Mouse (Mus musculus): Measurements from ENCODE around the gene Fga.
A peak's percentile ranks its signal among the peaks of the same experiment; 100 is the strongest.

Gene Fga

GRCm38 (mm10) chr3:83025475-83026301, at the start of gene Fga:
Fga (plus strand) TSS chr3:83026076.
- DNase-seq: no peak

GRCm38 (mm10) chr3:82980818-82981217, 45.1 kb upstream of the Fga start:
- DNase-seq: no peak

GRCm38 (mm10) chr3:82981861-82982260, 44.0 kb upstream of the Fga start:
- DNase-seq: no peak

- DNase-seq: no peak
Measured at GRCm38 (mm10) chr3:82984840-82985239, 41.0 kb upstream of the Fga start.

GRCm38 (mm10) chr3:82991963-82992362, 33.9 kb upstream of the Fga start:
- DNase-seq: no peak

- DNase-seq: no peak
Measured at GRCm38 (mm10) chr3:82992956-82993355, 32.9 kb upstream of the Fga start.

GRCm38 (mm10) chr3:82995368-82995767, 30.5 kb upstream of the Fga start:
- DNase-seq: no peak

GRCm38 (mm10) chr3:82996656-82997055, 29.2 kb upstream of the Fga start:
- DNase-seq: no peak

GRCm38 (mm10) chr3:82998772-82999463, 27.0 kb upstream of the Fga start:
- peak; percentile 5 for DNase-seq

- no peak for DNase-seq
Measured at GRCm38 (mm10) chr3:82999995-83000394, 25.9 kb upstream of the Fga start.

GRCm38 (mm10) chr3:83002191-83002590, 23.7 kb upstream of the Fga start:
- peak; percentile 19 for DNase-seq

GRCm38 (mm10) chr3:83003068-83003467, 22.8 kb upstream of the Fga start:
- DNase-seq: no peak

GRCm38 (mm10) chr3:83004801-83005200, 21.1 kb upstream of the Fga start:
- DNase-seq: no peak

GRCm38 (mm10) chr3:83007557-83007956, 18.3 kb upstream of the Fga start, which contains the start of gene Fgg:
Fgg (plus strand) TSS chr3:83007724.
- no peak for DNase-seq

- no peak for DNase-seq
Measured at GRCm38 (mm10) chr3:83010291-83010690, 15.6 kb upstream of the Fga start.

- no peak for DNase-seq
Measured at GRCm38 (mm10) chr3:83011136-83011535, 14.7 kb upstream of the Fga start.

GRCm38 (mm10) chr3:83011565-83011964, 14.3 kb upstream of the Fga start:
- no peak for DNase-seq

GRCm38 (mm10) chr3:83012636-83013035, 13.2 kb upstream of the Fga start:
- no peak for DNase-seq

- no peak for DNase-seq
Measured at GRCm38 (mm10) chr3:83013951-83014350, 11.9 kb upstream of the Fga start.

- no peak for DNase-seq
Measured at GRCm38 (mm10) chr3:83016236-83016635, 9.6 kb upstream of the Fga start.

- no peak for DNase-seq
Measured at GRCm38 (mm10) chr3:83020387-83020786, 5.5 kb upstream of the Fga start.

GRCm38 (mm10) chr3:83021176-83021575, 4.7 kb upstream of the Fga start:
- no peak for DNase-seq

- no peak for DNase-seq
Measured at GRCm38 (mm10) chr3:83025036-83025435, 840 bp upstream of the Fga start.

- DNase-seq: no peak
Measured at GRCm38 (mm10) chr3:83027546-83028251, 1.8 kb downstream of the Fga start.

Measured in thymus, postnatal 25 days (tissue).